Mouse (Mus musculus) limb, embryonic 12.5 days (tissue): ENCODE measurements around the gene Limk2. TPM values are rescaled to one million over a fixed set of nuclear protein-coding genes. Genes with fewer than 3 reads are reported as not detected.

Experiments used
- ATAC-seq: fragments of 200-750 bp; cut with Nextera tagmentation; 2 replicates; pipeline ENCODE4 v1.8.0; 2017; ENCODE audit warnings: low read depth, moderate TSS enrichment; ENCODE audit not compliant: insufficient number of reproducible peaks, insufficient read depth, low FRiP score, low TSS enrichment
- H3K27ac ChIP-seq: fragments of 300-500 bp; sonication (generic); 2 replicates; pipeline ENCODE4 v1.5.1; 2016; ENCODE audit warnings: mild to moderate bottlenecking, moderate library complexity
- H3K27me3 ChIP-seq: fragments of 300-500 bp; sonication (generic); 2 replicates; pipeline ENCODE4 v1.6.1; 2016; ENCODE audit warnings: mild to moderate bottlenecking, moderate library complexity
- H3K36me3 ChIP-seq: fragments of 300-500 bp; sonication (generic); 2 replicates; pipeline ENCODE4 v1.6.1; 2016; ENCODE audit warnings: mild to moderate bottlenecking, moderate library complexity
- H3K4me1 ChIP-seq: fragments of 300-500 bp; sonication (generic); replicated peaks from 2 replicates; pipeline ENCODE4 v1.6.1; 2016
- H3K4me2 ChIP-seq: fragments of 300-500 bp; sonication (generic); 2 replicates; pipeline ENCODE4 v1.6.1; 2016; ENCODE audit warnings: mild to moderate bottlenecking, moderate library complexity
- H3K4me3 ChIP-seq: fragments of 300-500 bp; sonication (generic); replicated peaks from 2 replicates; pipeline ENCODE4 v1.5.1; 2016; ENCODE audit warnings: mild to moderate bottlenecking
- H3K9ac ChIP-seq: fragments of 300-500 bp; sonication (generic); replicated peaks from 2 replicates; pipeline ENCODE4 v1.6.1; 2016; ENCODE audit warnings: mild to moderate bottlenecking, moderate library complexity
- H3K9me3 ChIP-seq: fragments of 300-500 bp; sonication (generic); 2 replicates; pipeline ENCODE4 v1.6.1; 2016; ENCODE audit warnings: mild to moderate bottlenecking, moderate library complexity
- WGBS: fragments of 180-500 bp; shearing (Covaris S2); methylation state at CpG from one replicate; pipeline ENCODE4 v1.1.7; 2016; 5-methylcytosine and 5-hydroxymethylcytosine counted together
- polyA plus RNA-seq: library from polyadenylated mRNA; unstranded; fragments of >200 nt; fragmentation: Nextera tagmentation; extraction: Ambion mirVana; gene quantifications from 2 replicates; pipeline ENCODE4 v1.2.1, GENCODE M21; 2016

Limk2 gene
- polyA plus RNA-seq, 1 experiment from 2014 or later: 58.5 TPM

DNA sequence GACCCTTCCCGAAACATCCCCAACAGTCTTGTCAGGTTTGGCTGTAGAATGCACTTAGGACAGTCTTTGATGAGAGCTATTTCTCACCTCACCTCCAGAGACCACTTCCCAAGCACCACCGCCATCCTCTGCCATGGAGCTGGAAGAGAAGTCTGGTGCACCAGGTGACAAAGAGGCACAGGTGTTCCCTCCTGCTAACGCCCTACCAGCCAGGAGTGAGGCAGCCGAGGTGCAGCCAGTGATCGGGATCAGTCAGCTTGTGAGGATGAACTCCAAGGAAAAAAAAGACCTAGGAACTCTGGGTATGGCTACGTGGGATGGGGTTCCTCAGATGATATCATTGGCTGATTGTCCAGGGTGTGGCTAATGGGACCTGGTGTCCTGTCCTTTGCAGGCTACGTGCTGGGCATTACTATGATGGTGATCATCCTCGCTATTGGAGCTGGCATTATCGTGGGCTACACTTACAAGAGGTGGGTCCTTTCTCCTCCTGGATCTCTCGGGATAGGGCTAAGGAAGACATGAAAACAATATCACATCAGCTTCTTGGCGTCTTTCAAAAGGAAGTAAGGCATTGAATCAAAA, 75.8 kb downstream of the Limk2 start:
- Histone ChIP-seq H3K36me3 (no peaks in the 10 kb centered on the region; the same call in 1 of the 2 replicates), H3K27ac (no peak overlapping the region), H3K4me3 (no peak overlapping the region), H3K4me1 (peaks cover 51% of the 10 kb centered on the region), H3K4me2 (no peak overlapping the region), H3K9me3 (no peaks in the 10 kb centered on the region), H3K9ac (no peak overlapping the region), H3K27me3 (peaks cover 5% of the 10 kb centered on the region)
- WGBS: 87% methylated on average over 11 of the region's 11 CpGs
- ATAC-seq: no peak

DNA sequence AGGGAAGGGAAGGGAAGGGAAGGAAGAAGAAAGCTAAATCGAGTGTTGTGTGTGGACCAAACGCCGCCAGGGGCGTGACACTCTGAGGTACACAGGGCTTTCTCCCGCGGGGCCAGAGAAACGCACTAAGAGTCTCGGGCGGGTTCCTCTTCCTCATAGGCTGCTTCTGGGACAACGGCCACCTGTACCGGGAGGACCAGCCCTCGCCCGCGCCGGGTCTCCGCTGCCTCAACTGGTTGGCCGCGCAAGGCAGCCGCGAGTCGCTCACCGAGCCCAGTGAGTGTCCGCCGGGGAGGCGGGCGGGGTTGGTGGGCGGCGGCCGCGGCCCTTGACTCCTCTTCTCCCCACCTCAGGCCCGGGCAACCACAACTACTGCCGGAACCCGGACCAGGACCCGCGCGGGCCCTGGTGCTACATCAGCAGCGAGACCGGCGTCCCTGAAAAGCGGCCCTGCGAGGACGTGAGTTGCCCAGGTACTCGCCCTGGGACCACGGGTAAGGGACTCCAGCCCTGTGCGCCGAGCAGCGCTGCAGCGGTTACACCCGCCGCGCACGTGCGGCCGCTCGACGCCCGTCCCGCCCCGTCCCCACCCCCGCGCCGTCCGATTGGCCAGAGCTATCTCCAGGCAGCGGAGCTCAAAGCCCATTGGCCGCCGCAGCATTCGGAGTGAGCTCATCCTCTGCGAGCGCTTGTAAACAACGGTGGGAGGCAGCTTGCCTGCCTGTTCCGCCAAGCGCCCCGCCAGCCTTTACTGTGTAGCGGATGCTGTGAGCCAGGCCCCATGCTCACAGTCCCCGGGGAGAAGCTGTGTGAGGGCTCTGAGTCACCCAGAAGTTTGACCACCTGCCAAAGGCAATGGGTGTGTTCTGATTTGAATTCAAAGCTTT, 77.0 kb downstream of the Limk2 start:
- under 1% methylated on average over 73 of the region's 75 CpGs for WGBS
- Histone ChIP-seq H3K4me3 (peak overlapping the region; percentile 51), H3K9ac (peak overlapping the region; percentile 62), H3K4me2 (peak overlapping the region; percentile 97), H3K27me3 (peaks cover 5% of the 10 kb centered on the region), H3K9me3 (no peaks in the 10 kb centered on the region), H3K4me1 (peaks cover 41% of the 10 kb centered on the region), H3K36me3 (no peaks in the 10 kb centered on the region; the same call in 1 of the 2 replicates), H3K27ac (peak overlapping the region; percentile 53)
- ATAC-seq: peak; percentile 94

DNA sequence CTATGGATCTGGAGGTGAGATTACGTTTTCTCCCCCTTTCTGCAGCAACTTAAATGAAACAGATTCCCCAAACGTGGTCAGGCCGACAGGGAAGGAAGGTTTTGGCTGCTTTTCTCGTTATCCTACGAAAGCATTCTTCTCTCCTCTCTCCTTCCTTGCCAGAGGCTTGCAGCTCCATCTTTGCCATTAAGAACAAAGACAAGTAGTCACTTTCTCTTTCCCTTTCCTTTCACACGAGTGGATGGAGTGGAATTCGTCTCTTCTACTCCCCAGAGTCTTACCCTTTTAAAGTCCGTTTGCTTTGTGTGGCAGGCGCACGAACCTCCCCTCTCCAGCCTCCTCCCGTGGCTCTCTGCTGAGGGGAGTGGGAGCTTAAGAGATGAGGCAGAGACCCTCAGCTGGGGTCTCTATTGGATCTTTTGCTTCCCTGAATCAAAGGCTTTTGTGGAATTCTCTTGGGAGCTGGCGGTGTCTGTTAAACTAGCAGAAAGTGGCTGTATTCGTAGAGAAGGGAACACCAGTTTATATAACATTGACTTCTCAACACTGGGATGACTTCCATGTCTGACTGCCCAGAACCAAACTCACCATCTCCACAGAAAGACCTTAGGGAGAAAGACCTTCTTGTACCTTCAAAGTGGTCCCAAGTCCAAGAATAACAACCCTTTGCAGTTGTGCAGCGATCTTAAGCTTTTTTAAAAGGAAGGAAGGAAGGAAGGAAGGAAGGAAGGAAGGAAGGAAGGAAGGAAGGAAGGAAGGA, 77.8 kb downstream of the Limk2 start:
- Histone ChIP-seq H3K9me3 (no peaks in the 10 kb centered on the region), H3K9ac (peak overlapping the region; percentile 62), H3K27ac (peak overlapping the region; percentile 72), H3K27me3 (peaks cover 5% of the 10 kb centered on the region), H3K36me3 (no peaks in the 10 kb centered on the region; the same call in 1 of the 2 replicates), H3K4me3 (peak overlapping the region; percentile 51), H3K4me1 (peaks cover 37% of the 10 kb centered on the region), H3K4me2 (peak overlapping the region; percentile 97)
- ATAC-seq: no peak
- 6% methylated on average over 14 of the region's 14 CpGs for whole genome bisulfite sequencing

DNA sequence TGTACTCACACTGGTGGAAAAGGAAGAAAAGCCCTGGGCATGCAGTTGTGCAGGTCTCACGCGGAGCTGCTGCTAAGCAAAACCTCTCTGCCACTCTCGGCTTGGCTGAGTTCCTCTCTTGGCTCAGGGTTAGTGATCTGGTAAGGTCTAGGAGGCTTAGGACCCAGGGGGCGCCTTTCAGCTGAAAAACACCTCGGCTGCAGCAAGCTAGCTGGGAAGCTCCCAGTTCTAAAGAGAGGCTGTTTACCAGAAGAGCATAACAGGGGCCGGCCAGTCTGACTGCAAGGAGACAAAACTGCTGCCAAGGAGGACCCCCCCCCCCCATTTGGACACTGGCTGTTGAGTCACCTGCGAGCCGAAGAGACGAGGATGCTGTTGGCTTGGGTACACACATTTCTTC, 78.4 kb downstream of the Limk2 start:
- peak overlapping the region; percentile 51 for H3K4me3 ChIP-seq
- peak overlapping the region; percentile 72; the same call in 1 of the 2 replicates for H3K27ac ChIP-seq
- no peaks in the 10 kb centered on the region; the same call in 1 of the 2 replicates for H3K36me3 ChIP-seq
- peak overlapping the region; percentile 97 for H3K4me2 ChIP-seq
- H3K27me3 ChIP-seq: peaks cover 5% of the 10 kb centered on the region
- no peak for ATAC-seq
- 2% methylated on average over 9 of the region's 9 CpGs for WGBS
- no peaks in the 10 kb centered on the region for H3K9me3 ChIP-seq
- peak overlapping the region; percentile 62 for H3K9ac ChIP-seq
- peaks cover 31% of the 10 kb centered on the region for H3K4me1 ChIP-seq

- Histone ChIP-seq H3K4me1 (peaks cover 25% of the 10 kb centered on the region), H3K4me3 (peak within 1 kb of the TSS; percentile 51), H3K9me3 (no peaks in the 10 kb centered on the region), H3K36me3 (no peaks in the 10 kb centered on the region; the same call in 1 of the 2 replicates), H3K27me3 (peaks cover 5% of the 10 kb centered on the region), H3K4me2 (peak within 1 kb of the TSS; percentile 97), H3K9ac (peak within 1 kb of the TSS; percentile 62), H3K27ac (peak within 1 kb of the TSS; percentile 72; the same call in 1 of the 2 replicates)
- ATAC-seq: no peak
Observed at GRCm38 (mm10) chr11:3329891-3330451, 79.0 kb downstream of the Limk2 start, which contains the start of gene Pik3ip1. Pik3ip1 (plus strand) TSS chr11:3330401.

- no peak overlapping the region for H3K27ac ChIP-seq
- H3K27me3 ChIP-seq: peaks cover 5% of the 10 kb centered on the region
- no peaks in the 10 kb centered on the region; the same call in 1 of the 2 replicates for H3K36me3 ChIP-seq
- no peak overlapping the region for H3K4me3 ChIP-seq
- H3K9ac ChIP-seq: no peak overlapping the region
- WGBS: 80% methylated on average over 11 of the region's 11 CpGs
- H3K4me1 ChIP-seq: peaks cover 20% of the 10 kb centered on the region
- no peak overlapping the region for H3K4me2 ChIP-seq
- H3K9me3 ChIP-seq: no peaks in the 10 kb centered on the region
- no peak for ATAC-seq
Observed at GRCm38 (mm10) chr11:3328806-3329775, 79.9 kb downstream of the Limk2 start.

DNA sequence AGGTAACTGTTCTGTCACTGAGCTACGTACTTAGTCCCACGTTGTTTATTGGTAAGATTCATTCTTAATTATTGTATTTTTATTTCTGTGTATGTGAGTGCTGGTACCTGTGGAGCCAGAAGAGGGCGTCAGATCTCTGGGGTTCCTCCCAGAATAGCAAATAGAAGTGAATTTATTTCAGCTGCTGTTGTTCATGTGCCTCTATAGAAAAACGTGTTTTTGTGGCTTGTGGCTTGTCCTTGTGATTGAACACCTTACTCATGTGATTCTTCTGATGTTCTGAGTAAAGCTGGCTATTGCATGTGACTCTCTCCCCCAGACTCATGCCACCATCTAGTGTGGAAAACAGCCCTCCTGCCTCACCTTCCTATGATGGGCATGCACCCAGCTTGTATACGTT, 80.7 kb downstream of the Limk2 start:
- no peak for ATAC-seq
- H3K27ac ChIP-seq: no peak overlapping the region
- H3K27me3 ChIP-seq: peaks cover 4% of the 10 kb centered on the region
- peaks cover 20% of the 10 kb centered on the region for H3K4me1 ChIP-seq
- no peak overlapping the region for H3K4me2 ChIP-seq
- H3K4me3 ChIP-seq: no peak overlapping the region
- H3K9ac ChIP-seq: no peak overlapping the region
- H3K9me3 ChIP-seq: no peaks in the 10 kb centered on the region
- H3K36me3 ChIP-seq: no peaks in the 10 kb centered on the region; the same call in 1 of the 2 replicates
- WGBS: 75% methylated on average over 5 of the region's 5 CpGs

DNA sequence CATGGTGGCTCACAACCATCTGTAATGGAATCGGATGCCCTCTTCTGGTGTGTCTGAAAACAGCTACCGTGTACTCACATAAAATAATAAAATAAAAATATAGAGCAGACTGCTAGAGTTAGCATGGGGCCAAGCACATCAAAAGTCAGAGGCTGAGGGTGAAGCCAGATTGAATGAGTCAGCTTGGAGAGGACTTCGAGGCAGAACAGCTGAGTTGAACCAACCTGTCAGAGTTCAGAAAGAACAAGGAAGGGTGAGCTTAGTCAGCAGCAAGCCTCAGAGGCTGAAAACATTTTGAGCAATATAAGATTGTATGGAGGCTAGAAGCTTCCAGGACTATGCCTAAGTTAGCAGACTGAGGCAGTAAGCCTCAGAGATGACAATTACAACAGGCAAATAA, 90.7 kb downstream of the Limk2 start:
- Histone ChIP-seq H3K4me3 (no peak overlapping the region), H3K36me3 (peaks cover 6% of the 10 kb centered on the region; the same call in 1 of the 2 replicates), H3K4me2 (no peak overlapping the region), H3K27ac (no peak overlapping the region), H3K27me3 (no peaks in the 10 kb centered on the region), H3K9me3 (no peaks in the 10 kb centered on the region; the same call in 1 of the 2 replicates), H3K4me1 (no peaks in the 10 kb centered on the region), H3K9ac (no peak overlapping the region)
- 91% methylated on average over 3 of the region's 3 CpGs for WGBS
- no peak for ATAC-seq

GRCm38 (mm10) chr11:3314148-3314547, 94.8 kb downstream of the Limk2 start:
- 0 out of 2 replicates have a peak, but pooled peaks have one; percentile 18 for ATAC-seq
- Histone ChIP-seq H3K4me2 (no peak overlapping the region), H3K4me1 (peaks cover 5% of the 10 kb centered on the region; the same call in 1 of the 2 replicates), H3K9me3 (no peaks in the 10 kb centered on the region; the same call in 1 of the 2 replicates), H3K27me3 (no peaks in the 10 kb centered on the region), H3K9ac (no peak overlapping the region), H3K27ac (no peak overlapping the region), H3K4me3 (no peak overlapping the region), H3K36me3 (peaks cover 45% of the 10 kb centered on the region)
- WGBS: 26% methylated on average over 2 of the region's 2 CpGs

- no peak overlapping the region for H3K9ac ChIP-seq
- 90% methylated on average over 1 of the region's 1 CpGs for WGBS
- no peak for ATAC-seq
- no peak overlapping the region for H3K4me3 ChIP-seq
- H3K4me2 ChIP-seq: no peak overlapping the region
- H3K27me3 ChIP-seq: no peaks in the 10 kb centered on the region
- peaks cover 53% of the 10 kb centered on the region for H3K36me3 ChIP-seq
- peaks cover 5% of the 10 kb centered on the region; the same call in 1 of the 2 replicates for H3K4me1 ChIP-seq
- no peaks in the 10 kb centered on the region; the same call in 1 of the 2 replicates for H3K9me3 ChIP-seq
- H3K27ac ChIP-seq: no peak overlapping the region
Observed at GRCm38 (mm10) chr11:3313294-3313693, 95.7 kb downstream of the Limk2 start.
